Mouse (Mus musculus): Measurements from ENCODE around the gene Rsg1. TPM values are rescaled to one million over a fixed set of nuclear protein-coding genes. Genes with fewer than 3 reads are reported as not detected.

Rsg1 gene
- polyA plus RNA-seq, 1 experiment from 2014 or later: 6.7 TPM

GRCm38 (mm10) chr4:141265979-141266637 lies 52.4 kb downstream of the Rsg1 start:
- H3K4me2 ChIP-seq: no peak overlapping the region
- no peak overlapping the region for H3K27ac ChIP-seq
- H3K36me3 ChIP-seq: no peaks in the 10 kb centered on the region
- peaks cover 7% of the 10 kb centered on the region for H3K9me3 ChIP-seq
- WGBS: 86% methylated on average over 3 of the region's 3 CpGs
- H3K4me1 ChIP-seq (replicated peaks): no peaks in the 10 kb centered on the region
- H3K4me3 ChIP-seq (replicated peaks): no peak overlapping the region
- no peak overlapping the region for H3K9ac ChIP-seq (replicated peaks)
- no peak for ATAC-seq (ENCODE audit: insufficient number of reproducible peaks, insufficient read depth, low FRiP score, low TSS enrichment, low read depth)
- no peaks in the 10 kb centered on the region for H3K27me3 ChIP-seq

- Histone ChIP-seq H3K9me3 (peaks cover 3% of the 10 kb centered on the region; the same call in 1 of the 2 replicates), H3K4me1 (replicated peaks) (no peaks in the 10 kb centered on the region), H3K36me3 (no peaks in the 10 kb centered on the region), H3K4me2 (no peak overlapping the region), H3K9ac (replicated peaks) (no peak overlapping the region), H3K4me3 (replicated peaks) (no peak overlapping the region), H3K27me3 (peaks cover 10% of the 10 kb centered on the region; the same call in 1 of the 2 replicates), H3K27ac (no peak overlapping the region)
- 76% methylated on average over 3 of the region's 3 CpGs for WGBS
- no peak for ATAC-seq (ENCODE audit: insufficient number of reproducible peaks, insufficient read depth, low FRiP score, low TSS enrichment, low read depth)
These were observed 53.5 kb downstream of the Rsg1 start for GRCm38 (mm10) chr4:141267250-141267649.

GRCm38 (mm10) chr4:141267837-141268236 lies 54.1 kb downstream of the Rsg1 start:
- Histone ChIP-seq H3K9me3 (peaks cover 3% of the 10 kb centered on the region; the same call in 1 of the 2 replicates), H3K4me2 (no peak overlapping the region), H3K9ac (replicated peaks) (no peak overlapping the region), H3K27ac (no peak overlapping the region), H3K36me3 (no peaks in the 10 kb centered on the region), H3K4me1 (replicated peaks) (peaks cover 2% of the 10 kb centered on the region; the same call in 1 of the 2 replicates), H3K27me3 (peaks cover 16% of the 10 kb centered on the region; the same call in 1 of the 2 replicates), H3K4me3 (replicated peaks) (no peak overlapping the region)
- WGBS: 49% methylated on average over 9 of the region's 9 CpGs
- no peak for ATAC-seq (ENCODE audit: insufficient number of reproducible peaks, insufficient read depth, low FRiP score, low TSS enrichment, low read depth)

DNA sequence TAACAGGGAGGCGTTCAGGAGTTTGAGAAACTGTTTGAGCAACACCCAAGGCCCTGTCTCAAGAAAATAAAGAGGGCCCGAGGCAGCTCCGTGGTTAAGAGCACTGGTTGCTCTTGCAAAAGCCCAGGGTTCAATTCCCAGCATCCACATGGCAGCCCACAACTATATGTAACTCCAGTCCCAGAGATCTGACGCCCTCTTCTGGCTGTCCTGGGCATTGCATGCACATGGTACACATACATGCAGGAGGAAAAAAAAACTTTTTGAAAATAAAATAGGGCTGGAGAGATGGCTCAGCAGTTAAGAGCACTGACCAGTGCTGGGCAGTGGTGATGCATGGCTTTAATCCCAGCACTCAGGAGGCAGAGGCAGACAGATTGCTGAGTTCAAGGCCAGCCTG lies 54.6 kb downstream of the Rsg1 start:
- 83% methylated on average over 4 of the region's 4 CpGs for WGBS
- no peak for ATAC-seq (ENCODE audit: insufficient number of reproducible peaks, insufficient read depth, low FRiP score, low TSS enrichment, low read depth)

DNA sequence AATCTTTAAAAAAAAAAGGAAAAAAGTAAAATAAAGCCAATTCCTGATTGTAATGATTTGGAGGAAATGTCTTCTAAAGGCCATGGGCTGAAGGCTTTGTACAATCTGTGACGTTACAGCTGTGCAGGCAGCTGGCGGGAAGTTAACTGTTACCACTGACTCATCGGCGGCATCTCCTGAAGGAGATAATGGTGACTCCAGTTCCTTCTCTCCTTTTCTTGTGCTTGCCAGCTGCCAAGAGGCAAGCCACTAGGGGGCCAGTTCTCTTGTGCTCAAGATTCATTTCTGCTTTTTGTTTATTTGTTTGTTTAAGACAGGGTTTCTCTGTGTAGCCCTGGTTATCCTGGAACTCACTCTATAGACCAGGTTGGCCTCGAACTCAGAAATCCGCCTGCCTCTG lies 55.3 kb downstream of the Rsg1 start:
- Histone ChIP-seq H3K27me3 (peaks cover 18% of the 10 kb centered on the region; the same call in 1 of the 2 replicates), H3K9me3 (peaks cover 3% of the 10 kb centered on the region; the same call in 1 of the 2 replicates), H3K27ac (no peak overlapping the region), H3K4me1 (replicated peaks) (peaks cover 11% of the 10 kb centered on the region), H3K4me2 (no peak overlapping the region), H3K36me3 (no peaks in the 10 kb centered on the region), H3K4me3 (replicated peaks) (no peak overlapping the region), H3K9ac (replicated peaks) (no peak overlapping the region)
- ATAC-seq (ENCODE audit: insufficient number of reproducible peaks, insufficient read depth, low FRiP score, low TSS enrichment, low read depth): no peak
- 81% methylated on average over 6 of the region's 6 CpGs for WGBS

More for the DNA sequence above, 54.6 kb downstream of the Rsg1 start:
- H3K4me2 ChIP-seq: no peak overlapping the region
- no peaks in the 10 kb centered on the region for H3K36me3 ChIP-seq
- no peak overlapping the region for H3K27ac ChIP-seq
- H3K9ac ChIP-seq (replicated peaks): no peak overlapping the region
- peaks cover 18% of the 10 kb centered on the region; the same call in 1 of the 2 replicates for H3K27me3 ChIP-seq
- H3K9me3 ChIP-seq: peaks cover 3% of the 10 kb centered on the region; the same call in 1 of the 2 replicates
- H3K4me3 ChIP-seq (replicated peaks): no peak overlapping the region
- H3K4me1 ChIP-seq (replicated peaks): peaks cover 6% of the 10 kb centered on the region

DNA sequence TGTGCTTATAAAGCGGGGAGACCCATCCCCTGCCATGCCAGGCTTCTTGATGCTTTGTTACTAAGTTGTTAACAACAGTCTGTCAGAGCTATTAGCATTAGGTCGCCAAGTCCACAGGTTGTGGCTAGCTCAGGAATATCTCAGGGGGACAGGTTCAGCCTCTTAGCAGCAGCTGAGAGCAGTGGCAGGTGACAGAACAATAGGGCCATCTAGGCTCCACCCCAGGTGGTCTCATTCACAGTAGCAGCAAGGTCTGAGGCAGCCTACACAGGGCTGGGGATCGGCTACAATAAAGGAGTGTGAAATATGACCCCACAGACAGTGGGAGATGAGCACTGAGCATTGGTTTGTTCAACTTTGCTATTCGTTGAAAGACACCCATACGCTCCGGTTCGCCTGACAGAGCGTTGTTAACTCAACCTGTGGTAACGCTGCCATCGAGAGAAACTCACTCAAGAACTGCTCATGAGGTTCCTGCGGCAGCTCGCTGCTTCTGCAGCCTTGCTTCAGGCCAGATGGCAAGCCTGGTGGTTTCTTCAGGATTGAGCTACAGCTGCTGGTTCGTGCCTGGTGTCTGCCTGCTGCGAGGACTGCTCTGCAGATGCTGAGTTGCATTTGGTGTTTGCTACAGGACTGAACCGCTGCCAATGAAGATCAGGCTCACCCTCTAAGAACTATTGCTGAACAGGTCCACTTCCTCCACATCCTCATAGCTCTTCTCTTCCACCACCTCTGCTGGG lies 56.6 kb downstream of the Rsg1 start:
- peaks cover 3% of the 10 kb centered on the region; the same call in 1 of the 2 replicates for H3K9me3 ChIP-seq
- H3K4me3 ChIP-seq (replicated peaks): no peak overlapping the region
- H3K27ac ChIP-seq: no peak overlapping the region
- H3K9ac ChIP-seq (replicated peaks): no peak overlapping the region
- WGBS: 63% methylated on average over 15 of the region's 15 CpGs
- H3K36me3 ChIP-seq: no peaks in the 10 kb centered on the region
- ATAC-seq (ENCODE audit: insufficient number of reproducible peaks, insufficient read depth, low FRiP score, low TSS enrichment, low read depth): no peak
- H3K4me1 ChIP-seq (replicated peaks): peaks cover 11% of the 10 kb centered on the region
- H3K27me3 ChIP-seq: peaks cover 25% of the 10 kb centered on the region; the same call in 1 of the 2 replicates
- no peak overlapping the region for H3K4me2 ChIP-seq

- Histone ChIP-seq H3K4me2 (no peak overlapping the region), H3K27me3 (peaks cover 25% of the 10 kb centered on the region; the same call in 1 of the 2 replicates), H3K9me3 (peaks cover under 1% of the 10 kb centered on the region; the same call in 1 of the 2 replicates), H3K36me3 (no peaks in the 10 kb centered on the region), H3K9ac (replicated peaks) (0 out of 2 replicates have a peak overlapping the region, but pooled peaks have one; percentile 23), H3K27ac (no peak overlapping the region), H3K4me1 (replicated peaks) (peaks cover 11% of the 10 kb centered on the region), H3K4me3 (replicated peaks) (no peak overlapping the region)
- 74% methylated on average over 7 of the region's 7 CpGs for WGBS
- ATAC-seq (ENCODE audit: insufficient number of reproducible peaks, insufficient read depth, low FRiP score, low TSS enrichment, low read depth): no peak
These were observed 57.5 kb downstream of the Rsg1 start for GRCm38 (mm10) chr4:141271228-141271627.

- Histone ChIP-seq H3K4me2 (no peak overlapping the region), H3K27ac (no peak overlapping the region)
- ATAC-seq (ENCODE audit: insufficient number of reproducible peaks, insufficient read depth, low FRiP score, low TSS enrichment, low read depth): no peak
These were observed 58.0 kb downstream of the Rsg1 start for GRCm38 (mm10) chr4:141271721-141272120.

GRCm38 (mm10) chr4:141272878-141273277 lies 59.1 kb downstream of the Rsg1 start:
- Histone ChIP-seq H3K9ac (replicated peaks) (0 out of 2 replicates have a peak overlapping the region, but pooled peaks have one; percentile 35), H3K27me3 (peaks cover 25% of the 10 kb centered on the region; the same call in 1 of the 2 replicates), H3K36me3 (no peaks in the 10 kb centered on the region), H3K4me2 (peak overlapping the region; percentile 51), H3K27ac (no peak overlapping the region), H3K9me3 (no peaks in the 10 kb centered on the region), H3K4me1 (replicated peaks) (peaks cover 13% of the 10 kb centered on the region), H3K4me3 (replicated peaks) (peak overlapping the region; percentile 18; the same call in 1 of the 2 replicates)
- no peak for ATAC-seq (ENCODE audit: insufficient number of reproducible peaks, insufficient read depth, low FRiP score, low TSS enrichment, low read depth)
- whole genome bisulfite sequencing: 19% methylated on average over 14 of the region's 14 CpGs

More at GRCm38 (mm10) chr4:141271721-141272120, 58.0 kb downstream of the Rsg1 start:
- Histone ChIP-seq H3K4me1 (replicated peaks) (peaks cover 11% of the 10 kb centered on the region), H3K9me3 (no peaks in the 10 kb centered on the region), H3K4me3 (replicated peaks) (no peak overlapping the region), H3K36me3 (no peaks in the 10 kb centered on the region), H3K9ac (replicated peaks) (0 out of 2 replicates have a peak overlapping the region, but pooled peaks have one; percentile 23), H3K27me3 (peaks cover 25% of the 10 kb centered on the region; the same call in 1 of the 2 replicates)
- WGBS: 77% methylated on average over 6 of the region's 6 CpGs

DNA sequence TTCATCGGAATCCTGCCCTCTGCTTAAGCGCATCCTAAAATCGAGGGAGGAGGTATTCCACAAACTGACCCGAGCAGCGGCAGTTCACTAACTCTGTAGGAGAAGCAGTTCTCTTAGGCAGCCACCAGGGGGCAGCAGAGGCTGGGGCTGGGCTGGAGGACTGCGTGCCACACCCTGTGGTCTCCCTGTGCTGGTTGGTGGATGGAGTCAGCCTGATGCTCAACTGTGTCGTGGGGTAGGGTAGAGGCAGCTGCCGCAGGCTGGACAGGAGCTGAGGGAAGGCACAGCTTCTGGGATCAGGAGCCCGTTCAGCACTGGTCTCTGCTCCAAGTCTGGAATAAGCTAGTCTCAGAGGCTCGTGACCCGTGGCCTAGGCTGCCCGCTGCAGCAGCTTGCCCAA lies 59.5 kb downstream of the Rsg1 start:
- Histone ChIP-seq H3K9me3 (no peaks in the 10 kb centered on the region), H3K4me1 (replicated peaks) (peaks cover 14% of the 10 kb centered on the region), H3K27me3 (peaks cover 25% of the 10 kb centered on the region; the same call in 1 of the 2 replicates), H3K27ac (no peak overlapping the region), H3K9ac (replicated peaks) (0 out of 2 replicates have a peak overlapping the region, but pooled peaks have one; percentile 35), H3K4me2 (peak overlapping the region; percentile 51), H3K4me3 (replicated peaks) (peak overlapping the region; percentile 18; the same call in 1 of the 2 replicates), H3K36me3 (no peaks in the 10 kb centered on the region)
- 19% methylated on average over 12 of the region's 12 CpGs for WGBS
- peak; percentile 85 for ATAC-seq (ENCODE audit: insufficient number of reproducible peaks, insufficient read depth, low FRiP score, low TSS enrichment, low read depth)
